Mouse (Mus musculus) spleen, adult 12 weeks (tissue): Measurements from ENCODE around the gene Hras.
A peak's percentile ranks its signal among the peaks of the same experiment; 100 is the strongest.

Experiments
- DNase-seq: peaks from one replicate; pipeline ENCODE4 v3.0.0; 2022; ENCODE audit warnings: low spot score

Hras gene

GRCm38 (mm10) chr7:141173323-141173850 lies 20.4 kb downstream of the Hras start:
- DNase-seq: no peak

DNA sequence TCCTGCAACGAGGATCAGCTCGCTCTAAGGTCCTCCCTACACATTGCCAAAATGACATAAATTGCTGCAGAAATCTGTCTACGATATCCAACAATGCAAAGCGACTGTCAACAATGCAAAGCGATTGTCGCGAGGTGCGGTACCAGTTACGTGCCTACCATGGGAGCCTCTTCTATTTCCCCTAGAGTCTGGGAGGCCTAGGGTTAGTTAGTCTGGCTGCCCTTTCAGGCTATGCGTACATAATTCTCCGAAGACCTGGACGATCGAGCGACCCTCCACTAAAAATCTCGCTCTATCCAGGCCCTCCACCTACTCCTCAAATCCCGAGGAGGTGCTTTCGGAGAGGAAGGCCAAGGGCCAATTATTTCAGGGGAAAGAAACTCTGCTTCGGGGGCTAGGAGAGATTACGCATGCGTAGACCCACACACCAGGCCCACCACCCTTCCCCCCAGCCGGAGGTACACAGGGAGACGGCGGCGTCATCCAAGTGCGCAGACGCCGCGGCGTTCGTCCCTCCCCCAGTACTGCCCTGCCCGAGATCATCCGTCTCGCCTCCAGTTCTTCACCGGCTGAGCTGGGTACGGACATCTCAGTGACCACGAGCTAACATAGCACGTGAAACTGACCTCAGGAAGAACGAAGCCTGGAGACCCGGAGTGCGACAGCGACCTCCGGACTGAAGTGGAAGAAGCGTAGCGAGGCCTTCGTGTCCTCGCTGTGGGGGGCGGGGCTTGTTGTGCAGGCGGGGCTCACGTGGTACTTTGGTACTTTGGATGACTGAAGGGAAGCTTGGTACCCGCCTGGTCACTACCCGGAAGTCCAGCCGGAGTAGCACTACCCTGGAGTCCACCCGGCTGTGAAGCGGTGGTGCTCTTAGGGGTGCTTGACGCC lies 21.4 kb downstream of the Hras start, which contains the start of gene Rnh1:
Gene Rnh1, minus strand, starts transcription at position 742 of the 891 bp plus-strand sequence.
- peak; percentile 87 for DNase-seq

DNA sequence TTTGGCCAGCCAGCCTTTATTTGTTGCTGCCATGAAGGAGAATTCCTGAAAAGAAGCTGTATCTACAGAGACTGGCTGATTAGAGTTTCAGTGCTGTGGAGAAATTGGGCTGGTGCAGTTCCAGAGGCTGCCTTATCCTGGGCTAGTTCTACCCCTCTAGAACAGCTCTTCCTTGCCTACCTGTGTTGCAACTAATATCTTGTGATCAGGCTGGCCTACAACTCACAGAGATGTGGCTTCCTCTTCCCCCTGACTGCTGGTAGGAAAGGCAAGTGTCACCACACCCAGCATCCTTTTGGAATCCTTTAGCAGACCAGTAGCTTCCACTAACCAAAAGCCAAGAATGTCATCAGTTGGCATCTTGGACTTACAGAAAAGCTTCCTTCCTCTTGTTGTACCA lies 23.9 kb downstream of the Hras start:
- DNase-seq: no peak

DNA sequence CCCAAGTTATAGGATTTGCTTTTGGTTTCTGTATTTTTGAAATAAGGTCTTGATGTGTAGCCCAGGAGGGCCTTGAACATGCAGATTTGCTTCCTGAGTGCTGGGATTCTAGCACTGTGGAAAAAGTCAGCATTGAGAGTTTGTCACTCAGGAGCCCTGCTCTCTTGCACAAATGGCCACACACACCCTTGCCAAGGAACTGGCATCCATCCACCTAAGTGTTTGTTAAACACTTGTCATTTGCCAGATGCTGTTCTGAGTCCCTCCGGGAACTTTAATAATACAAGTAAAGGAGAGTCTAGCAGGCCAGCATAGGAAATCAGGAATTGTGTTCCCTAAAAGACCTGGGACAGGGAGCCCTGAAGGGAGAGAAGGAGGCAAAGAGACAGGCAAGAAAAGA lies 24.5 kb downstream of the Hras start:
- DNase-seq: no peak

GRCm38 (mm10) chr7:141168518-141168953 lies 25.3 kb downstream of the Hras start:
- peak; percentile 61 for DNase-seq

GRCm38 (mm10) chr7:141167901-141168517 lies 25.8 kb downstream of the Hras start:
- peak; percentile 42 for DNase-seq

DNA sequence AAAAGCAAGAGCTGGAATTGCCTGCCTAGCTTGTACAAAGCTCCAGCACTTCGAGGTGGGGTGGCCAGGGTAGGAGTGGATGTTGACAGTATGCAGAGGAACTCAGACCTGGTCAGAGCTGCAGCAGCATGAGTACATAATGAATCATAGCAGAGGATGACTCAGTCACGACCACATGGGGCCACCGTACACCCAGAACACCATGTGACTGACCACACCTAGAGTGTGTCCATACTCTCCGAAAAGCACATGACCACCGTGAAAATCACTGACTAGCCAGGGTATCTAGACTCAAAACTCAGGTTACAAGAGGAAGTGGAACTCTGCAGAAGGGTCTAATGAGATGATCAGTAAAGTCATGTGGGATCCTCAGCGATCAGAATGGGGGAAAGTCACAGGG lies 29.0 kb downstream of the Hras start:
- DNase-seq: no peak

- DNase-seq: no peak
Observed at GRCm38 (mm10) chr7:141164397-141164796, 29.4 kb downstream of the Hras start.

GRCm38 (mm10) chr7:141155362-141155761 lies 38.4 kb downstream of the Hras start:
- DNase-seq: no peak

DNA sequence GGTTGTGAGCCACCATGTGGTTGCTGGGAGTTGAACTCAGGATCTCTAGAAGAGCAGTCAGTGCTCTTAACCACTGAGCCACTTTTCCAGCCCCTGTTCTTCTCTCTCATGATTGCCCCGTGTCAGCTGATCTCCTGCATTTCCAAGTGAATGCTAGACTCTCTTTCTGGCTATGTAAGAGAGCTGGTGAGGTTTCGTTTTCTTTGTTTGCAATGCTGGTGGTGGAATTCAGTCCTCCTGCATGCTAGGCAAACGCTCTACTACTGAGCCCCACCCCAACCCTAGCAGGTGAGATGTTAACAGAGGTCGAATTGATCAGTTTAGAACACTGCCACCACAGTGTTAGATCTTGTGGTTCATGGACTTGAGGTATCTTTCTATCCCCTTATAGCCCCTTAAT lies 45.2 kb downstream of the Hras start:
- DNase-seq: no peak

GRCm38 (mm10) chr7:141147044-141147443 lies 46.8 kb downstream of the Hras start:
- DNase-seq: no peak

DNA sequence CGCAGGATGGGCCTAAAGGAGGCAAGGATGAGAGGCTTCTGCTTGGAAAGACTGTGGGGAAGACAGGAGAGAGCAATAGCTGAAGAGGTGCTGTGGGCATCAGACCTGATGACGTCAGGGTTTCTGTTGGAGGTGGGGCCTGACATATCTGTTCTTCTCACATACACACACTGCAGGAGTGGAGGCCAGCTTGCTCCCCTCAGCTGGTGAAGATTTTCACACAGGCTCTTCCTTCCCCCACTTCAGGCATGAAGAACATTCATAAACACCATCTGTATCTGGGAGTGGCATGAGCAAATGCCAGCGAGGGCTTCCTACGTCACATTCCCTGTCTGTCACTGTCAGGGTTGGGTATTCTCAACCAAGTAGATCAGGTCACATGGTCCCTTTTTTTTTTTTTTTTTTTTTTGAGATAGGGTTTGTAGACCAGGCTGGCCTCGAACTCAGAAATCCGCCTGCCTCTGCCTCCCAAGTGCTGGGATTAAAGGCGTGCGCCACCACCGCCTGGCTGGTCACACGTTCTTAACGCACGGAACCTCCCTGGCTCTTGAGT lies 47.7 kb downstream of the Hras start:
- DNase-seq: no peak

- DNase-seq: no peak
Observed at GRCm38 (mm10) chr7:141145403-141145802, 48.4 kb downstream of the Hras start.

- DNase-seq: no peak
Observed at GRCm38 (mm10) chr7:141144650-141145049, 49.2 kb downstream of the Hras start.

GRCm38 (mm10) chr7:141143861-141144260 lies 49.9 kb downstream of the Hras start:
- no peak for DNase-seq

DNA sequence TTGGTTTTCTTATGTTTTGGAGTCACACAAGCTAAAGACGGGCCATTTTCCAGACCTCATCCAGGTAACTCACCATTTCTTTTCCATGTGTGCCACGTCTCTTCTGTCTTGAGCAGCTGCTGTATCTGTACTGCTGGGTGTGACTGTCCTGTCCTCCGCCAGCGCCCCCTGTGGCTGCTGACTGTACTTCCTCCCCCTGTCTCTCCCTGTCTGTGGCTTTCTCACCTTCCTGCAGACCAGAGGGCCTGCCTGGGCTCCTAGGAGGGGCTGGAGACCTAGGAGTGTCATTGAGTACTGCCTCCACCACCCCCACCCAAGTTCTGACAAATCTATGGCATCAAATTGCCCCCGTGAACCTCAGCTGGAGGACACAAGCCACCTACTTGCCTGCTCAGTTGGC lies 50.7 kb downstream of the Hras start:
- peak; percentile 45 for DNase-seq

GRCm38 (mm10) chr7:141141326-141141725 lies 52.5 kb downstream of the Hras start:
- DNase-seq: no peak
